24 mouse cellular contexts compared by ENCODE assay signal in genomic region chr14:15333130-15333529, GRCm38 (mm10).
DNase-seq lines count a peak whose midpoint lies in the region; ATAC-seq and TF ChIP-seq lines count a peak whose summit lies in the region.
"Had no signal": no experiment of that assay in that cellular context is flagged by ENCODE, and none has a peak within 500 bp of the region (broad histone marks: within the 10 kb centered on the region; RNA-seq: fewer than 3 reads in every experiment).

No protein-coding gene starts in this region.

- H3K36me3 ChIP-seq in intestine, embryonic 14.5 days (ENCODE audit: control insufficient read depth, insufficient read depth, low read length) = no peaks in the 10 kb centered on the region
- H3K36me3 ChIP-seq in intestine, postnatal 0 days (ENCODE audit: control insufficient read depth, insufficient read depth) = no peaks in the 10 kb centered on the region
- no peaks in the 10 kb centered on the region for H3K36me3 ChIP-seq in intestine, embryonic 15.5 days
- H3K36me3 ChIP-seq in stomach, embryonic 15.5 days = no peaks in the 10 kb centered on the region
- no peaks in the 10 kb centered on the region for H3K36me3 ChIP-seq in midbrain, embryonic 11.5 days (ENCODE audit: control insufficient read depth, insufficient read depth, low read length)
- H3K36me3 ChIP-seq: embryonic facial prominence, embryonic 13.5 days; embryonic facial prominence, embryonic 15.5 days; forebrain, embryonic 10.5 days; forebrain, embryonic 12.5 days had no signal

- H3K27ac ChIP-seq in intestine, embryonic 14.5 days (ENCODE audit: low read depth) = peak overlapping the region; percentile 43; the same call in 1 of the 2 replicates
- no peak overlapping the region for H3K27ac ChIP-seq in intestine, postnatal 0 days (ENCODE audit: low read depth, low read length)
- H3K27ac ChIP-seq in intestine, embryonic 15.5 days = no peak overlapping the region
- H3K27ac ChIP-seq in stomach, embryonic 15.5 days = no peak overlapping the region
- H3K27ac ChIP-seq in midbrain, embryonic 11.5 days (ENCODE audit: low read depth, low read length) = no peak overlapping the region
- H3K27ac ChIP-seq: embryonic facial prominence, embryonic 13.5 days; embryonic facial prominence, embryonic 15.5 days; forebrain, embryonic 10.5 days; forebrain, embryonic 12.5 days had no signal

- DNase-seq in intestine, embryonic 14.5 days (ENCODE audit: low spot score) = no peak
- no peak for DNase-seq in midbrain, embryonic 11.5 days (ENCODE audit: low spot score, missing footprints)
- DNase-seq in lung, adult 18-20 months = no peak
- DNase-seq in kidney, adult 18-20 months = no peak
- DNase-seq: adrenal gland, adult 2 months; adrenal gland, postnatal 10 days; adrenal gland, postnatal 25 days; cerebellum, adult 11 months; cerebellum, adult 18-20 months; cerebellum, adult 8-10 months; cerebellum, adult 9-11 months; cerebellum, postnatal 14 days; cerebellum, postnatal 36 days; embryo, embryonic 11 days had no signal

- ATAC-seq in intestine, embryonic 14.5 days (replicated peaks; ENCODE audit: low FRiP score, low TSS enrichment, low read depth) = peak; percentile 87
- no peak for ATAC-seq in intestine, postnatal 0 days
- ATAC-seq in inflammation-experienced regulatory T-cells, adult 6 months = peak; percentile 14
- peak; percentile 63 for ATAC-seq in intestine, embryonic 15.5 days
- ATAC-seq in stomach, embryonic 15.5 days (ENCODE audit: insufficient read depth, low FRiP score, low read depth) = peak; percentile 76; the same call in 1 of the 2 replicates
- ATAC-seq in midbrain, embryonic 11.5 days (ENCODE audit: low FRiP score) = no peak
- ATAC-seq: forebrain, embryonic 14.5 days had no signal

- no peaks in the 10 kb centered on the region for H3K27me3 ChIP-seq in intestine, embryonic 14.5 days (replicated peaks; ENCODE audit: control insufficient read depth, insufficient read depth, low read length)
- no peaks in the 10 kb centered on the region for H3K27me3 ChIP-seq in intestine, postnatal 0 days (replicated peaks; ENCODE audit: control insufficient read depth, insufficient read depth, low read length)
- H3K27me3 ChIP-seq in intestine, embryonic 15.5 days (replicated peaks) = no peaks in the 10 kb centered on the region
- H3K27me3 ChIP-seq in stomach, embryonic 15.5 days (replicated peaks) = no peaks in the 10 kb centered on the region
- no peaks in the 10 kb centered on the region for H3K27me3 ChIP-seq in midbrain, embryonic 11.5 days (ENCODE audit: control insufficient read depth, insufficient read depth, low read length)
- H3K27me3 ChIP-seq: embryonic facial prominence, embryonic 13.5 days; embryonic facial prominence, embryonic 15.5 days; forebrain, embryonic 12.5 days had no signal

- H3K9ac ChIP-seq in intestine, embryonic 14.5 days (ENCODE audit: low read length) = no peak overlapping the region
- H3K9ac ChIP-seq in intestine, postnatal 0 days (ENCODE audit: low read depth, low read length) = no peak overlapping the region
- no peak overlapping the region for H3K9ac ChIP-seq in intestine, embryonic 15.5 days
- H3K9ac ChIP-seq in stomach, embryonic 15.5 days = no peak overlapping the region
- no peak overlapping the region for H3K9ac ChIP-seq in midbrain, embryonic 11.5 days (ENCODE audit: low read length)
- H3K9ac ChIP-seq: embryonic facial prominence, embryonic 13.5 days; embryonic facial prominence, embryonic 15.5 days; forebrain, embryonic 12.5 days had no signal

- H3K9me3 ChIP-seq in intestine, embryonic 14.5 days (ENCODE audit: control insufficient read depth, low read length) = no peaks in the 10 kb centered on the region
- no peaks in the 10 kb centered on the region for H3K9me3 ChIP-seq in intestine, postnatal 0 days (ENCODE audit: control insufficient read depth)
- no peaks in the 10 kb centered on the region for H3K9me3 ChIP-seq in intestine, embryonic 15.5 days
- H3K9me3 ChIP-seq in stomach, embryonic 15.5 days = no peaks in the 10 kb centered on the region
- H3K9me3 ChIP-seq in midbrain, embryonic 11.5 days (ENCODE audit: control insufficient read depth, low read length) = no peaks in the 10 kb centered on the region
- H3K9me3 ChIP-seq: embryonic facial prominence, embryonic 13.5 days; embryonic facial prominence, embryonic 15.5 days; forebrain, embryonic 10.5 days; forebrain, embryonic 12.5 days had no signal

- H3K4me2 ChIP-seq in intestine, embryonic 14.5 days (ENCODE audit: low read length) = no peak overlapping the region
- H3K4me2 ChIP-seq in intestine, postnatal 0 days (replicated peaks; ENCODE audit: low read depth) = no peak overlapping the region
- H3K4me2 ChIP-seq in intestine, embryonic 15.5 days (replicated peaks) = no peak overlapping the region
- H3K4me2 ChIP-seq in stomach, embryonic 15.5 days = no peak overlapping the region
- no peak overlapping the region for H3K4me2 ChIP-seq in midbrain, embryonic 11.5 days
- H3K4me2 ChIP-seq: embryonic facial prominence, embryonic 13.5 days; embryonic facial prominence, embryonic 15.5 days; forebrain, embryonic 12.5 days had no signal

- no peak for TF ChIP-seq CTCF in intestine, postnatal 0 days (IDR thresholded peaks at IDR 0.05; ENCODE audit: low read depth)

- 29% methylated on average over 2 of the region's 2 CpGs for WGBS in intestine, embryonic 14.5 days
- 56% methylated on average over 2 of the region's 2 CpGs for WGBS in intestine, postnatal 0 days
- whole genome bisulfite sequencing in intestine, embryonic 15.5 days = 39% methylated on average over 2 of the region's 2 CpGs
- WGBS in stomach, embryonic 15.5 days = 36% methylated on average over 2 of the region's 2 CpGs
- 82% methylated on average over 2 of the region's 2 CpGs for WGBS in midbrain, embryonic 11.5 days

- 0 out of 2 replicates have a peak, but pooled peaks cover 3% of the 10 kb centered on the region for H3K4me1 ChIP-seq in intestine, embryonic 14.5 days (replicated peaks; ENCODE audit: control insufficient read depth, insufficient read depth, low read length)
- no peaks in the 10 kb centered on the region for H3K4me1 ChIP-seq in intestine, postnatal 0 days (replicated peaks; ENCODE audit: control insufficient read depth, insufficient read depth, low read length)
- no peaks in the 10 kb centered on the region for H3K4me1 ChIP-seq in intestine, embryonic 15.5 days (replicated peaks)
- H3K4me1 ChIP-seq in stomach, embryonic 15.5 days = no peaks in the 10 kb centered on the region
- no peaks in the 10 kb centered on the region for H3K4me1 ChIP-seq in midbrain, embryonic 11.5 days (ENCODE audit: control insufficient read depth, insufficient read depth, low read length)
- H3K4me1 ChIP-seq: embryonic facial prominence, embryonic 13.5 days; embryonic facial prominence, embryonic 15.5 days; forebrain, embryonic 10.5 days; forebrain, embryonic 12.5 days had no signal

- H3K4me3 ChIP-seq in intestine, embryonic 14.5 days (ENCODE audit: low read depth, low read length) = no peak overlapping the region
- H3K4me3 ChIP-seq in intestine, postnatal 0 days (ENCODE audit: low read depth, low read length) = no peak overlapping the region
- H3K4me3 ChIP-seq in intestine, embryonic 15.5 days (replicated peaks) = no peak overlapping the region
- H3K4me3 ChIP-seq in stomach, embryonic 15.5 days (replicated peaks) = no peak overlapping the region
- H3K4me3 ChIP-seq in midbrain, embryonic 11.5 days (ENCODE audit: low read depth, low read length) = no peak overlapping the region
- H3K4me3 ChIP-seq: embryonic facial prominence, embryonic 13.5 days; embryonic facial prominence, embryonic 15.5 days; erythroblast, embryonic 14.5 days; forebrain, embryonic 10.5 days; forebrain, embryonic 12.5 days had no signal

Comparison
In these comparisons a context has a peak if more than half of its experiments do, and no peak if none do; other contexts are left out.
1. ATAC-seq: peak in intestine, embryonic 14.5 days (single experiment), inflammation-experienced regulatory T-cells, adult 6 months (single experiment), intestine, embryonic 15.5 days (single experiment) and stomach, embryonic 15.5 days (single experiment); none in intestine, postnatal 0 days (single experiment) and midbrain, embryonic 11.5 days (single experiment).